ENCODE assay signal across 26 mouse cellular contexts in genomic region chr16:87069294-87069693, GRCm38 (mm10).
DNase-seq lines count a peak whose midpoint lies in the region; ATAC-seq lines count a peak whose summit lies in the region.
"Had no signal": no experiment of that assay in that cellular context is flagged by ENCODE, and none has a peak within 500 bp of the region (broad histone marks: within the 10 kb centered on the region; RNA-seq: fewer than 3 reads in every experiment).

No protein-coding gene starts in this region.

- no peak overlapping the region for H3K4me3 ChIP-seq in limb, embryonic 11.5 days (ENCODE audit: low read depth, low read length)
- no peak overlapping the region for H3K4me3 ChIP-seq in limb, embryonic 10.5 days
- H3K4me3 ChIP-seq in hindbrain, embryonic 11.5 days (ENCODE audit: low read depth, low read length) = no peak overlapping the region
- H3K4me3 ChIP-seq: embryonic facial prominence, embryonic 13.5 days; erythroblast, embryonic 14.5 days; forebrain, embryonic 12.5 days; heart, embryonic 15.5 days; hindbrain, embryonic 15.5 days; limb, embryonic 15.5 days; midbrain, embryonic 13.5 days; neural tube, embryonic 12.5 days had no signal

- WGBS in limb, embryonic 11.5 days = 40% methylated on average over 2 of the region's 2 CpGs
- 45% methylated on average over 2 of the region's 2 CpGs for WGBS in limb, embryonic 10.5 days
- 66% methylated on average over 2 of the region's 2 CpGs for WGBS in hindbrain, embryonic 11.5 days

- no peak overlapping the region for H3K4me2 ChIP-seq in limb, embryonic 11.5 days (ENCODE audit: low read depth, severe bottlenecking)
- H3K4me2 ChIP-seq in hindbrain, embryonic 11.5 days (replicated peaks; ENCODE audit: low read depth, low read length) = no peak overlapping the region
- H3K4me2 ChIP-seq: embryonic facial prominence, embryonic 13.5 days; forebrain, embryonic 12.5 days; heart, embryonic 15.5 days; hindbrain, embryonic 15.5 days; limb, embryonic 15.5 days; lung, embryonic 14.5 days; midbrain, embryonic 13.5 days; neural tube, embryonic 12.5 days had no signal

- H3K27me3 ChIP-seq in limb, embryonic 11.5 days (ENCODE audit: control insufficient read depth, insufficient read depth, low read length) = no peaks in the 10 kb centered on the region
- no peaks in the 10 kb centered on the region for H3K27me3 ChIP-seq in limb, embryonic 10.5 days (ENCODE audit: low read depth, poor library complexity, severe bottlenecking)
- H3K27me3 ChIP-seq in hindbrain, embryonic 11.5 days (ENCODE audit: control insufficient read depth, insufficient read depth, low read length) = no peaks in the 10 kb centered on the region
- H3K27me3 ChIP-seq: embryonic facial prominence, embryonic 13.5 days; forebrain, embryonic 12.5 days; heart, embryonic 15.5 days; hindbrain, embryonic 15.5 days; limb, embryonic 15.5 days; midbrain, embryonic 13.5 days; neural tube, embryonic 12.5 days had no signal

- DNase-seq in limb, embryonic 11.5 days (ENCODE audit: low spot score) = peak; percentile 38
- no peak for DNase-seq in limb, embryonic 10.5 days (ENCODE audit: low spot score)
- peak; percentile 18 for DNase-seq in embryo, embryonic 11 days
- peak; percentile 43 for DNase-seq in gastrocnemius, postnatal 14 days
- DNase-seq in hindbrain, embryonic 11.5 days (ENCODE audit: low spot score) = no peak
- DNase-seq in heart, adult 11 months = no peak
- DNase-seq: adrenal gland, postnatal 10 days; cerebellum, adult 9-10 months; heart, postnatal 36 days; kidney, adult 8-10 months; kidney, postnatal 4 days; lung, embryonic 14.5 days; retina, postnatal 1 day; thymus, adult 2 months had no signal

- no peaks in the 10 kb centered on the region for H3K4me1 ChIP-seq in limb, embryonic 11.5 days (ENCODE audit: control insufficient read depth, insufficient read depth, low read length)
- H3K4me1 ChIP-seq in limb, embryonic 10.5 days = no peaks in the 10 kb centered on the region
- no peaks in the 10 kb centered on the region for H3K4me1 ChIP-seq in hindbrain, embryonic 11.5 days (replicated peaks; ENCODE audit: control insufficient read depth, insufficient read depth, low read length)
- H3K4me1 ChIP-seq: forebrain, embryonic 12.5 days; heart, embryonic 15.5 days; hindbrain, embryonic 15.5 days; limb, embryonic 15.5 days; midbrain, embryonic 13.5 days; neural tube, embryonic 12.5 days had no signal

- no peak overlapping the region for H3K27ac ChIP-seq in limb, embryonic 11.5 days (replicated peaks; ENCODE audit: low read depth, low read length)
- H3K27ac ChIP-seq in limb, embryonic 10.5 days = no peak overlapping the region
- H3K27ac ChIP-seq in hindbrain, embryonic 11.5 days (ENCODE audit: low read depth, low read length) = no peak overlapping the region
- H3K27ac ChIP-seq: embryonic facial prominence, embryonic 13.5 days; forebrain, embryonic 12.5 days; heart, embryonic 15.5 days; hindbrain, embryonic 15.5 days; limb, embryonic 15.5 days; liver, embryonic 14.5 days; midbrain, embryonic 13.5 days; neural tube, embryonic 12.5 days; stomach, postnatal 0 days had no signal

- no peak for ATAC-seq in limb, embryonic 11.5 days (ENCODE audit: insufficient number of reproducible peaks, low FRiP score, low TSS enrichment, low read depth)
- ATAC-seq in hindbrain, embryonic 11.5 days (ENCODE audit: low FRiP score) = no peak
- ATAC-seq in cerebellum, adult (ENCODE audit: insufficient number of reproducible peaks, low FRiP score, low TSS enrichment) = no peak
- ATAC-seq: activated CD4-positive, CD25-positive, alpha-beta regulatory T cell, adult 4 months; midbrain, embryonic 13.5 days had no signal

- intact Hi-C loops in gastrocnemius, postnatal 14 days (cut with DNase I; ENCODE audit: low total_unique reads) = no loop called here

- H3K9me3 ChIP-seq in limb, embryonic 11.5 days (ENCODE audit: control insufficient read depth, low read length) = no peaks in the 10 kb centered on the region
- no peaks in the 10 kb centered on the region for H3K9me3 ChIP-seq in limb, embryonic 10.5 days (replicated peaks)
- H3K9me3 ChIP-seq in hindbrain, embryonic 11.5 days (ENCODE audit: control insufficient read depth, low read length) = no peaks in the 10 kb centered on the region
- H3K9me3 ChIP-seq: embryonic facial prominence, embryonic 13.5 days; forebrain, embryonic 12.5 days; heart, embryonic 15.5 days; hindbrain, embryonic 15.5 days; limb, embryonic 15.5 days; midbrain, embryonic 13.5 days; neural tube, embryonic 12.5 days had no signal

- no peak overlapping the region for H3K9ac ChIP-seq in limb, embryonic 11.5 days (ENCODE audit: low read length)
- H3K9ac ChIP-seq in hindbrain, embryonic 11.5 days (ENCODE audit: low read depth, low read length) = no peak overlapping the region
- H3K9ac ChIP-seq: embryonic facial prominence, embryonic 13.5 days; forebrain, embryonic 12.5 days; heart, embryonic 15.5 days; hindbrain, embryonic 15.5 days; limb, embryonic 15.5 days; liver, embryonic 14.5 days; lung, embryonic 14.5 days; midbrain, embryonic 13.5 days; neural tube, embryonic 12.5 days had no signal

- H3K36me3 ChIP-seq in limb, embryonic 11.5 days (ENCODE audit: control insufficient read depth, insufficient read depth, low read length) = no peaks in the 10 kb centered on the region
- H3K36me3 ChIP-seq in limb, embryonic 10.5 days = no peaks in the 10 kb centered on the region
- no peaks in the 10 kb centered on the region for H3K36me3 ChIP-seq in hindbrain, embryonic 11.5 days (ENCODE audit: control insufficient read depth, insufficient read depth, low read length)
- H3K36me3 ChIP-seq: embryonic facial prominence, embryonic 13.5 days; forebrain, embryonic 12.5 days; heart, embryonic 15.5 days; hindbrain, embryonic 15.5 days; limb, embryonic 15.5 days; midbrain, embryonic 13.5 days; neural tube, embryonic 12.5 days had no signal

Comparison
In these comparisons a context has a peak if more than half of its experiments do, and no peak if none do; other contexts are left out.
1. DNase-seq: peak in limb, embryonic 11.5 days (single experiment), embryo, embryonic 11 days (single experiment) and gastrocnemius, postnatal 14 days (single experiment); none in limb, embryonic 10.5 days (single experiment), hindbrain, embryonic 11.5 days (single experiment) and heart, adult 11 months (single experiment).